Mouse (Mus musculus) lung, embryonic 15.5 days (tissue): ENCODE results near the gene Rab36. TPM values are rescaled to one million over a fixed set of nuclear protein-coding genes. Genes with fewer than 3 reads are reported as not detected.

Experiments used
- ATAC-seq: fragments of 200-750 bp; cut with Nextera tagmentation; 2 replicates; pipeline ENCODE4 v1.8.0; 2017; ENCODE audit warnings: moderate number of reproducible peaks, borderline replicate concordance; ENCODE audit not compliant: low FRiP score, low TSS enrichment; ENCODE audit errors: extremely low read depth
- H3K27ac ChIP-seq: fragments of 300-500 bp; sonication (generic); 2 replicates; pipeline ENCODE4 v1.5.1; 2015; ENCODE audit warnings: moderate library complexity, mild to moderate bottlenecking, inconsistent platforms
- H3K27me3 ChIP-seq: fragments of 300-500 bp; sonication (generic); 2 replicates; pipeline ENCODE4 v1.6.1; 2015; ENCODE audit warnings: inconsistent platforms
- H3K36me3 ChIP-seq: fragments of 300-500 bp; sonication (generic); 2 replicates; pipeline ENCODE4 v1.6.1; 2015; ENCODE audit warnings: inconsistent platforms
- H3K4me1 ChIP-seq: fragments of 300-500 bp; sonication (generic); 2 replicates; pipeline ENCODE4 v1.6.1; 2015; ENCODE audit warnings: inconsistent platforms
- H3K4me2 ChIP-seq: fragments of 300-500 bp; sonication (generic); 2 replicates; pipeline ENCODE4 v1.6.1; 2015; ENCODE audit warnings: inconsistent platforms, mild to moderate bottlenecking, moderate library complexity
- H3K4me3 ChIP-seq: fragments of 300-500 bp; sonication (generic); 2 replicates; pipeline ENCODE4 v1.5.1; 2015; ENCODE audit warnings: mild to moderate bottlenecking, inconsistent platforms
- H3K9ac ChIP-seq: fragments of 300-500 bp; sonication (generic); 2 replicates; pipeline ENCODE4 v1.6.1; 2015; ENCODE audit warnings: inconsistent platforms
- H3K9me3 ChIP-seq: fragments of 300-500 bp; sonication (generic); 2 replicates; pipeline ENCODE4 v1.6.1; 2016; ENCODE audit warnings: inconsistent platforms
- WGBS: fragments of 180-500 bp; shearing (Covaris S2); methylation state at CpG from one replicate; pipeline ENCODE4 v1.1.7; 2015; 5-methylcytosine and 5-hydroxymethylcytosine counted together
- polyA plus RNA-seq: library from polyadenylated mRNA; unstranded; fragments of >200 nt; fragmentation: Nextera tagmentation; extraction: Ambion mirVana; gene quantifications from 2 replicates; pipeline ENCODE4 v1.2.1, GENCODE M21; 2015

Rab36 gene
- polyA plus RNA-seq, 1 experiment from 2014 or later = 13.1 TPM

- Histone ChIP-seq H3K36me3 (no peaks in the 10 kb centered on the region), H3K4me2 (no peak overlapping the region), H3K27ac (no peak overlapping the region), H3K4me1 (no peaks in the 10 kb centered on the region), H3K9ac (no peak overlapping the region), H3K27me3 (no peaks in the 10 kb centered on the region), H3K9me3 (no peaks in the 10 kb centered on the region), H3K4me3 (no peak overlapping the region)
- 81% methylated on average over 7 of the region's 7 CpGs for WGBS
- ATAC-seq = no peak
These were observed 11.9 kb downstream of the Rab36 start for GRCm38 (mm10) chr10:75048711-75049110.

GRCm38 (mm10) chr10:75051364-75052074 lies 14.7 kb downstream of the Rab36 start:
- H3K27ac ChIP-seq = no peak overlapping the region
- no peak overlapping the region for H3K4me3 ChIP-seq
- no peaks in the 10 kb centered on the region for H3K9me3 ChIP-seq
- no peaks in the 10 kb centered on the region for H3K36me3 ChIP-seq
- no peak overlapping the region for H3K4me2 ChIP-seq
- ATAC-seq = no peak
- H3K9ac ChIP-seq = no peak overlapping the region
- H3K27me3 ChIP-seq = no peaks in the 10 kb centered on the region
- H3K4me1 ChIP-seq = no peaks in the 10 kb centered on the region
- 91% methylated on average over 21 of the region's 21 CpGs for WGBS

GRCm38 (mm10) chr10:75052902-75053301 lies 16.0 kb downstream of the Rab36 start:
- 79% methylated on average over 8 of the region's 8 CpGs for WGBS

GRCm38 (mm10) chr10:75053655-75054054 lies 16.8 kb downstream of the Rab36 start:
- 60% methylated on average over 4 of the region's 4 CpGs for WGBS

More at GRCm38 (mm10) chr10:75052902-75053301, 16.0 kb downstream of the Rab36 start:
- no peaks in the 10 kb centered on the region for H3K36me3 ChIP-seq
- no peak for ATAC-seq
- H3K9me3 ChIP-seq = no peaks in the 10 kb centered on the region
- H3K4me1 ChIP-seq = peaks cover 4% of the 10 kb centered on the region; the same call in 1 of the 2 replicates
- no peak overlapping the region for H3K4me3 ChIP-seq
- H3K27ac ChIP-seq = no peak overlapping the region
- H3K4me2 ChIP-seq = no peak overlapping the region
- no peak overlapping the region for H3K9ac ChIP-seq
- H3K27me3 ChIP-seq = no peaks in the 10 kb centered on the region

GRCm38 (mm10) chr10:75054125-75054524 lies 17.3 kb downstream of the Rab36 start:
- Histone ChIP-seq H3K9ac (no peak overlapping the region), H3K27ac (no peak overlapping the region), H3K36me3 (no peaks in the 10 kb centered on the region), H3K4me1 (peaks cover 15% of the 10 kb centered on the region; the same call in 1 of the 2 replicates), H3K4me2 (no peak overlapping the region), H3K9me3 (no peaks in the 10 kb centered on the region), H3K4me3 (no peak overlapping the region), H3K27me3 (no peaks in the 10 kb centered on the region)
- no peak for ATAC-seq
- WGBS = 27% methylated on average over 6 of the region's 6 CpGs

More at GRCm38 (mm10) chr10:75053655-75054054, 16.8 kb downstream of the Rab36 start:
- no peaks in the 10 kb centered on the region for H3K27me3 ChIP-seq
- no peak overlapping the region for H3K4me3 ChIP-seq
- no peaks in the 10 kb centered on the region for H3K36me3 ChIP-seq
- H3K4me1 ChIP-seq = peaks cover 10% of the 10 kb centered on the region; the same call in 1 of the 2 replicates
- H3K9me3 ChIP-seq = no peaks in the 10 kb centered on the region
- H3K4me2 ChIP-seq = no peak overlapping the region
- H3K9ac ChIP-seq = no peak overlapping the region
- ATAC-seq = no peak
- no peak overlapping the region for H3K27ac ChIP-seq

GRCm38 (mm10) chr10:75055672-75056071 lies 18.8 kb downstream of the Rab36 start:
- Histone ChIP-seq H3K4me1 (peaks cover 25% of the 10 kb centered on the region), H3K4me3 (no peak overlapping the region), H3K36me3 (no peaks in the 10 kb centered on the region), H3K9ac (no peak overlapping the region), H3K4me2 (no peak overlapping the region), H3K27ac (no peak overlapping the region), H3K27me3 (no peaks in the 10 kb centered on the region), H3K9me3 (no peaks in the 10 kb centered on the region)
- no peak for ATAC-seq
- WGBS = 66% methylated on average over 5 of the region's 5 CpGs

- Histone ChIP-seq H3K27ac (no peak overlapping the region), H3K9me3 (no peaks in the 10 kb centered on the region), H3K4me1 (peaks cover 26% of the 10 kb centered on the region), H3K4me3 (no peak overlapping the region), H3K9ac (no peak overlapping the region), H3K4me2 (no peak overlapping the region), H3K36me3 (no peaks in the 10 kb centered on the region), H3K27me3 (no peaks in the 10 kb centered on the region)
- no peak for ATAC-seq
- 24% methylated on average over 4 of the region's 4 CpGs for WGBS
These were observed 19.4 kb downstream of the Rab36 start for GRCm38 (mm10) chr10:75056255-75056654.

- H3K36me3 ChIP-seq = no peaks in the 10 kb centered on the region
- no peak overlapping the region for H3K4me3 ChIP-seq
- H3K4me1 ChIP-seq = peaks cover 47% of the 10 kb centered on the region
- no peaks in the 10 kb centered on the region for H3K9me3 ChIP-seq
- no peak overlapping the region for H3K4me2 ChIP-seq
- WGBS = 26% methylated on average over 8 of the region's 8 CpGs
- no peaks in the 10 kb centered on the region for H3K27me3 ChIP-seq
- no peak overlapping the region for H3K27ac ChIP-seq
- H3K9ac ChIP-seq = no peak overlapping the region
- ATAC-seq = no peak
These were observed 21.5 kb downstream of the Rab36 start for GRCm38 (mm10) chr10:75058336-75058735.

- Histone ChIP-seq H3K4me1 (peaks cover 52% of the 10 kb centered on the region), H3K4me3 (no peak overlapping the region), H3K4me2 (peak overlapping the region; percentile 89), H3K27me3 (no peaks in the 10 kb centered on the region), H3K36me3 (no peaks in the 10 kb centered on the region), H3K27ac (no peak overlapping the region), H3K9ac (no peak overlapping the region), H3K9me3 (no peaks in the 10 kb centered on the region)
- WGBS = 33% methylated on average over 9 of the region's 9 CpGs
- ATAC-seq = no peak
These were observed 22.0 kb downstream of the Rab36 start for GRCm38 (mm10) chr10:75058761-75059395.

- H3K4me3 ChIP-seq = peak overlapping the region; percentile 88; the same call in 1 of the 2 replicates
- H3K4me1 ChIP-seq = peaks cover 52% of the 10 kb centered on the region
- no peak overlapping the region for H3K27ac ChIP-seq
- ATAC-seq = no peak
- no peaks in the 10 kb centered on the region for H3K27me3 ChIP-seq
- H3K36me3 ChIP-seq = no peaks in the 10 kb centered on the region
- no peaks in the 10 kb centered on the region for H3K9me3 ChIP-seq
- WGBS = 1% methylated on average over 11 of the region's 11 CpGs
- H3K9ac ChIP-seq = no peak overlapping the region
- H3K4me2 ChIP-seq = peak overlapping the region; percentile 89
These were observed 22.5 kb downstream of the Rab36 start for GRCm38 (mm10) chr10:75059396-75059795.

GRCm38 (mm10) chr10:75060217-75060842 lies 23.5 kb downstream of the Rab36 start, which contains the start of gene Bcr:
Gene Bcr (plus strand): TSS chr10:75060592.
- H3K36me3 ChIP-seq = no peaks in the 10 kb centered on the region
- peak within 1 kb of the TSS; percentile 89 for H3K4me2 ChIP-seq
- ATAC-seq = peak; percentile 79; the same call in 1 of the 2 replicates
- H3K9ac ChIP-seq = peak within 1 kb of the TSS; percentile 70
- no peaks in the 10 kb centered on the region for H3K9me3 ChIP-seq
- H3K4me1 ChIP-seq = peaks cover 57% of the 10 kb centered on the region
- WGBS = under 1% methylated on average over 29 of the region's 73 CpGs
- no peaks in the 10 kb centered on the region for H3K27me3 ChIP-seq
- H3K4me3 ChIP-seq = peak within 1 kb of the TSS; percentile 88
- H3K27ac ChIP-seq = peak within 1 kb of the TSS; percentile 43

GRCm38 (mm10) chr10:75060843-75061235 lies 24.0 kb downstream of the Rab36 start:
- no peaks in the 10 kb centered on the region for H3K9me3 ChIP-seq
- under 1% methylated on average over 35 of the region's 48 CpGs for WGBS
- ATAC-seq = peak; percentile 5; the same call in 1 of the 2 replicates

More at GRCm38 (mm10) chr10:75060843-75061235, 24.0 kb downstream of the Rab36 start:
- Histone ChIP-seq H3K9ac (peak overlapping the region; percentile 70), H3K4me2 (peak overlapping the region; percentile 89), H3K36me3 (no peaks in the 10 kb centered on the region), H3K27ac (peak overlapping the region; percentile 43), H3K4me1 (peaks cover 62% of the 10 kb centered on the region), H3K4me3 (peak overlapping the region; percentile 88), H3K27me3 (no peaks in the 10 kb centered on the region)
